Mouse (Mus musculus) liver, embryonic 16.5 days (tissue): ENCODE measurements around the gene Arhgef17. TPM values are rescaled to one million over a fixed set of nuclear protein-coding genes. Genes with fewer than 3 reads are reported as not detected.
A peak's percentile ranks its signal among the peaks of the same experiment; 100 is the strongest.
"Not testable (repeated sequence)": the region's sequence is repeated elsewhere in the genome, so short reads cannot be mapped to it uniquely, and the experiment has no call there.

Experiments
- ATAC-seq: fragments of 200-750 bp; cut with Nextera tagmentation; 2 replicates; pipeline ENCODE4 v1.8.0; 2017; ENCODE audit warnings: low read depth, mild to moderate bottlenecking, moderate number of reproducible peaks, moderate library complexity
- H3K27ac ChIP-seq: fragments of 300-500 bp; sonication (generic); 2 replicates; pipeline ENCODE4 v1.5.1; 2014; ENCODE audit warnings: mild to moderate bottlenecking, low read length
- H3K27me3 ChIP-seq: fragments of 300-500 bp; sonication (generic); 2 replicates; pipeline ENCODE4 v1.6.1; 2014; ENCODE audit warnings: low read depth, low read length, mixed read lengths; ENCODE audit not compliant: control insufficient read depth, insufficient read depth
- H3K36me3 ChIP-seq: fragments of 300-500 bp; sonication (generic); 2 replicates; pipeline ENCODE4 v1.6.1; 2014; ENCODE audit warnings: mild to moderate bottlenecking; ENCODE audit not compliant: control insufficient read depth, insufficient read depth
- H3K4me1 ChIP-seq: fragments of 300-500 bp; sonication (generic); 2 replicates; pipeline ENCODE4 v1.6.1; 2014; ENCODE audit warnings: low read depth, low read length, mixed read lengths; ENCODE audit not compliant: control insufficient read depth
- H3K4me2 ChIP-seq: fragments of 300-500 bp; sonication (generic); 2 replicates; pipeline ENCODE4 v1.6.1; 2014; ENCODE audit warnings: low read depth, low read length, mixed read lengths
- H3K4me3 ChIP-seq: fragments of 300-500 bp; sonication (generic); 2 replicates; pipeline ENCODE4 v1.5.1; 2014; ENCODE audit warnings: low read depth, mild to moderate bottlenecking, low read length
- H3K9ac ChIP-seq: fragments of 300-500 bp; sonication (generic); 2 replicates; pipeline ENCODE4 v1.6.1; 2014; ENCODE audit warnings: low read depth, low read length
- H3K9me3 ChIP-seq: fragments of 300-500 bp; sonication (generic); replicated peaks from 2 replicates; pipeline ENCODE4 v1.6.1; 2016; ENCODE audit warnings: low read length; ENCODE audit not compliant: control insufficient read depth
- WGBS: fragments of 180-500 bp; shearing (Covaris S2); extraction: QIAGEN DNeasy Blood & Tissue Kit; methylation state at CpG from one replicate; pipeline ENCODE4 v1.1.7; 2014; ENCODE audit not compliant: insufficient replicate concordance; 5-methylcytosine and 5-hydroxymethylcytosine counted together
- polyA plus RNA-seq: library from polyadenylated mRNA; unstranded; fragments of >200 nt; fragmentation: Nextera tagmentation; extraction: Ambion mirVana; gene quantifications from 2 replicates; pipeline ENCODE4 v1.2.1, GENCODE M21; 2015

Arhgef17 gene
- polyA plus RNA-seq, 1 experiment from 2014 or later = 0.87 TPM

DNA sequence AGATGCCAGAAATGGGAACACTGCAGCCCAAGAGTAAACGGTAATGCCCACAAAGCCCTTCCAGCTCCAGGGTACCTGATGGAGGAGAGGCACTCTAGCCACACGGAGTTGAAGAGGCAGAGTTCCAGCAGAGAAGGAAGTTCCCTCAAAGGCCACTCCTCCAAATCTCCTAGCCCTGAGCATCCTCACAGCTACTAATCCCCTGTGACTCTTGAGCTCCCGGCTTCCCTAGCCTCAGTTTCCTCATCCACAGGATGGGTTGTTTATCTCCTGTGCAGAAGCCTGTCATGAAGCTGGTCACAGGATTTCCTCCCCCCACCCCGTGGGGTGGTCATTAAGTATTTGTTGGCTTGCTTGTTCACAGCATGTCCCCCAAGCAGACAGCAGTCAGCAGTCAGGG, 76.6 kb downstream of the Arhgef17 start:
- Histone ChIP-seq H3K27me3 (no peaks in the 10 kb centered on the region), H3K36me3 (peaks cover 15% of the 10 kb centered on the region), H3K4me3 (peak overlapping the region; percentile 22), H3K9me3 (no peaks in the 10 kb centered on the region), H3K27ac (peak overlapping the region; percentile 82), H3K4me2 (peak overlapping the region; percentile 19), H3K9ac (0 out of 2 replicates have a peak overlapping the region, but pooled peaks have one; percentile 9), H3K4me1 (peaks cover 62% of the 10 kb centered on the region)
- 17% methylated on average over 4 of the region's 4 CpGs for whole genome bisulfite sequencing
- ATAC-seq = no peak

DNA sequence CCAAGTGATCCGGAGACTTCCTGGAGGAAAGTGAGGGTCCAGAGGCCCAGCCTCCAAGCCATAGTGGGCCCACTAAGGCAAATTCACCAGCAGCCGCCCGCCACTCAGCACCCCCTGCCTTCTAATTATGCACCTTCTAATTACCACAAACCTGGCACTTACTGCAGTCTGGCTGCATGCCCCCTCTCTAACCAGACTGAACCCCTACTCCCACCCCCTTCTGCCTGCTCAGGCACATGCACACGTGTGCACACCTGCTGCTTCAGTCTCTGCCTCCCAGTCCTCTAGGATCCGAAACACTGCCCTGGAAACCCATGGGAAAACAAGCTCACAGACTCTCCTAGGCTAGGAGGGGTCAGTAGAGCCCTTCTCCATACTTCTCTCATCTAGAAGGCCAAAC, 77.0 kb downstream of the Arhgef17 start:
- Histone ChIP-seq H3K9me3 (no peaks in the 10 kb centered on the region), H3K27me3 (no peaks in the 10 kb centered on the region), H3K36me3 (peaks cover 16% of the 10 kb centered on the region), H3K4me1 (peaks cover 58% of the 10 kb centered on the region), H3K9ac (peak overlapping the region; percentile 6; the same call in 1 of the 2 replicates), H3K4me3 (peak overlapping the region; percentile 22), H3K27ac (peak overlapping the region; percentile 82), H3K4me2 (peak overlapping the region; percentile 4; the same call in 1 of the 2 replicates)
- 42% methylated on average over 5 of the region's 5 CpGs for WGBS
- ATAC-seq = no peak

DNA sequence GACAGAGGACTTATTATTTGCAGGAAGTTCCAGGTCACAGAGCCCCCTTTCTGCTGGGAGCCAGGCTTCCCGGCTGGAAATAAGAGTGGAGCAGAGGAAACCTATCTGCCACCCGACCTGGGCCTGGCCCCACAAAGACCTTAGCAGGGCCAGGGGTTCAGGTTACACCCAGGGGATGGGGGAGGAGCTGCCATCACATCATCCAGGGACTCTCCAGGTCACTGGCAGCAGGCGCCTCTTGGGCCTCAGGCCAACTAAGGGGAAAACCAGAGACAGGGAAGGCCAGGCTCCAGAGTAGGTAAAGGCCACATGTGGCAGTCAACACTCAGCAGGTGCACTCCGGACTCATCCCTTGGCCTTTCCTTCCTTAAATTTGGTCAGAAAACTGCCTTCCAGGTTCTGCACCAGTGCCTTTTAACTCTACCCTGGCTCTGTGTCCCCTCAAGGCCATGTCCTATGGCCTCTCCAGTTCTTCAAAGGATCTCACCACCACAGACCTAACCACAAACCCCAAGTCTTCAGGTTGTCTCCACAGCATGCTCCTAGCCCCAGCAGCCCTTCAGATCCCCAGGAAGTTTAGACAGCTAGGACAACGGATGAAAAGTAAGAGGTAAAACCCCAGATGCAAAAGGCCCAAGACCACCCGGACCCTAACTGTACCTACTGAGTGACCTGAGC, 77.6 kb downstream of the Arhgef17 start:
- no peaks in the 10 kb centered on the region for H3K9me3 ChIP-seq
- peaks cover 20% of the 10 kb centered on the region for H3K36me3 ChIP-seq
- H3K9ac ChIP-seq = peak overlapping the region; percentile 6; the same call in 1 of the 2 replicates
- peak overlapping the region; percentile 18; the same call in 1 of the 2 replicates for H3K4me2 ChIP-seq
- ATAC-seq = no peak
- peak overlapping the region; percentile 2; the same call in 1 of the 2 replicates for H3K27ac ChIP-seq
- H3K4me3 ChIP-seq = peak overlapping the region; percentile 22
- no peaks in the 10 kb centered on the region for H3K27me3 ChIP-seq
- WGBS = 30% methylated on average over 6 of the region's 6 CpGs
- peaks cover 53% of the 10 kb centered on the region for H3K4me1 ChIP-seq

DNA sequence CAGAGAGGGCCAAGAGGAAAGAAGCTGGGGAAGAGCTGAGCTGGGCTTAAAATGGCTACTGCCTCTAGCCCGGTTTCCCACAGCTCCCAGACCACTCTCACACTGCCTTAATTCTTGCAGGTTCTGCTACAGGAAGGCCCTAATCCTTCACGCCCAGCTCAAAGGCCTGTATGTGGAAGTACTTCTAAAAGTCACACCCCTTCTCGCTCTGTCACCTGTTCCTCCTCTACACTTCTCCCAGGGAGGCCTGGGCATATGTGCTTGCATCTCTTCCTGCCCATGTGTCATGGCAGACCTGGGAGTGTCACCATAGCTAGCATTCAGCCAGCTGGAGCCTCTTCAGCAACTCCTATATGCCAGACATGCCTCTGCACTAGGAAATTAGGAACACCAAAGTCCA, 78.5 kb downstream of the Arhgef17 start:
- Histone ChIP-seq H3K27ac (peak overlapping the region; percentile 11; the same call in 1 of the 2 replicates), H3K4me3 (no peak overlapping the region), H3K36me3 (peaks cover 21% of the 10 kb centered on the region), H3K9me3 (no peaks in the 10 kb centered on the region), H3K9ac (no peak overlapping the region), H3K4me2 (no peak overlapping the region), H3K27me3 (no peaks in the 10 kb centered on the region), H3K4me1 (peaks cover 44% of the 10 kb centered on the region)
- WGBS = 47% methylated on average over 3 of the region's 3 CpGs
- ATAC-seq = no peak

DNA sequence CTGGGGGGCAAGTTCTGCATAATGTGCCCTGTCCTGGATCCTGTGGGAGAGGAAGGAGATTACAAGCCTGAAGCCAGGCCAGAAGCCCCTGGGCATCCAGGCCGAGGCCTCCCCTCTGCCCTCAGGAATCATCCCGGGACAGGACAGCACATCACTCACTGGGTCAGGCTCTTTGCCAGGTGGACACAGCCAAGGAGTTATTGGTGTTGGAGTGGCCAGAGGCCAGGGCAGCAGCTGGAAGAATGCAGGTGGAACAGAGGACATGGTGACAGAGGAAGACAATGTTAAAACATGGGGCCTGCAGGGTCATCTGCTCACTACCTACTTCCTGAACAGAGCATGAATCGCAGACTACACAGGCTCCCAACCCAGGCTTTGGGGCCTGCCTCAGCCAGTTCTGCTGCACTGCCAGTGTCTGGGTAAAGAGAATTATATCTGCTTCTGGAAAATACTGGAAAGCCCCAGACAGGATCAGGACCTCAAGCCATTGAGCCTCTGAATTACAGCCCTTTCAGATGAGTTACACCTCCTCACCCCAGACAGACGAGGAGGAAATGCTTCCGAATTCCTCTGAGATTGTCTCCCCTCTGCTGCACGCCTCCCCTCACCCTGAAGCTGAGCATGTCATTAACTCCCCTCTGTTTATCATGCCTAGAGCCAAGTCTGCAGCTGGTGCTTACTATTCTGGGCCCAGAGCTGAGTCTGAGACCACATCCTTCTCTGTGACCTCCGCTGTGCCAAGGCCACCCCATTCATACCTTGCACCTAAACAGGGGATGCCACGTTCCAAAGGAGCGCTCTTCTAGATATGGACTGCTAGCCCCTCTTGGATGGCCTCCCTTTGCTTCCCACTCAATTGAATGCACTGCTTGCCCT, 80.2 kb downstream of the Arhgef17 start:
- Histone ChIP-seq H3K27me3 (no peaks in the 10 kb centered on the region), H3K36me3 (peaks cover 37% of the 10 kb centered on the region), H3K4me1 (peaks cover 41% of the 10 kb centered on the region), H3K4me2 (no peak overlapping the region), H3K9me3 (no peaks in the 10 kb centered on the region), H3K27ac (peak overlapping the region; percentile 27; the same call in 1 of the 2 replicates), H3K4me3 (no peak overlapping the region), H3K9ac (no peak overlapping the region)
- no peak for ATAC-seq
- 82% methylated on average over 9 of the region's 9 CpGs for WGBS

DNA sequence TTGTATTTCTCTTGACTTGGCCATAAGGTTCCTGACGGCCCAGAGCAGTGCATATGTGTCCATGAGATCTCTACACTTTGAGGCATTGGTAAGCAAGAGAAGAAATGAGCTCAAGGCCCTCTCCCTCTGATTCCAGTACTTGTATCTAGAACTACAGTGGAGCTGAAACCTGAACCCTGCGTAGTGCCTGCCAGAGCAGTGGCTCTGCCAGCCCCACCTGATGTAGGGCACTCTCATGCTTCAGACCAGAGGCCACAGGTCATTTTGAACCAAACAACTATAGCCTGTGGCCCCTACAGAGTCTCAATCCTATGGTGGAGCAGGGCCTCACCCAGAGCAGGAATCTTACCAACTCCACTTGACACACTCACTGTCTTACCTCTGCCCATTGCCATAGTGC, 82.4 kb downstream of the Arhgef17 start:
- Histone ChIP-seq H3K27me3 (no peaks in the 10 kb centered on the region), H3K4me2 (no peak overlapping the region), H3K4me1 (peaks cover 44% of the 10 kb centered on the region), H3K9me3 (no peaks in the 10 kb centered on the region), H3K4me3 (no peak overlapping the region), H3K27ac (no peak overlapping the region), H3K9ac (no peak overlapping the region), H3K36me3 (peaks cover 37% of the 10 kb centered on the region)
- 97% methylated on average over 2 of the region's 2 CpGs for WGBS
- no peak for ATAC-seq

DNA sequence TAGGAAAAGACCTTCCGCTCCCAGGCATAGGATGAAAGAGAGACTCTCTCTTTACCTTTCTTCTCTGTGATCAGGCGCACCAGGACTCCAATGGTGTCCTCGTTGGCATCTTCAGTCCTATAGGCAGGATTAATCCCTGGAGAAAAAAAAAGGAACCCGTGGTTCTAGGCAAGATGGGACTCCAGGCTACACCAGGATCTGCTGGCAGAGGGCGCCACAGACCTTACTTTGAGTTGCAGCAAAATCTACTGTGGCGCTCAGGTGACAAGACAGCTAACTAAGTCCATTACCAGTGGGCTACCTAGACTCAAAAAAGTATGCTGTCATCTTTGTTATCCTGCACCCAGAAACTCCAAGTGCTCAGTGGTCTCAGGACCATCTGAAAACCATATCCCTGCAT, 83.2 kb downstream of the Arhgef17 start:
- H3K9me3 ChIP-seq = no peaks in the 10 kb centered on the region
- no peaks in the 10 kb centered on the region for H3K27me3 ChIP-seq
- no peak overlapping the region for H3K27ac ChIP-seq
- peaks cover 37% of the 10 kb centered on the region for H3K36me3 ChIP-seq
- peaks cover 45% of the 10 kb centered on the region for H3K4me1 ChIP-seq
- ATAC-seq = no peak
- no peak overlapping the region for H3K4me2 ChIP-seq
- H3K9ac ChIP-seq = no peak overlapping the region
- WGBS = 37% methylated on average over 6 of the region's 6 CpGs
- H3K4me3 ChIP-seq = no peak overlapping the region

DNA sequence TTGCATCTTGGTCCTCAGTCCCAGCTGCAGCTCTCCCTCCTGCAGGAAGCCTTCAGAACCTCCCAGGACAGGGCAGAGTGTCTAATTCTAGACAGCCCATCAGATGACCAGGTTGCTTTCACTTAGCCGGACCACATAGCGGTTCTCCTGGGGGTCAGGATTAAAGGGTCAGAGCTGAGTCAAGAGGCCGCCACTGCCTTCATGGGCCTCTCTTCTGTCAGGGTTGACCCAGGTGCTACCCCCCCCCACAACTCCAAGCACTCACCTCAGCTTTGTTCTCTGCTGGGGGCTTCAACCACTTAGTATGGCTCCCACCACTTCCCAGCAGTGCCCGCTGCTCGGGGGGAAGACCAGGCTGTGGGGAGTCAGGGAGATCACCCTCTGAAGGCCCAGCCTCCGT, 84.8 kb downstream of the Arhgef17 start:
- Histone ChIP-seq H3K4me1 (peaks cover 41% of the 10 kb centered on the region), H3K9ac (no peak overlapping the region), H3K9me3 (no peaks in the 10 kb centered on the region), H3K36me3 (peaks cover 43% of the 10 kb centered on the region), H3K4me2 (no peak overlapping the region), H3K27me3 (no peaks in the 10 kb centered on the region), H3K4me3 (no peak overlapping the region), H3K27ac (peak overlapping the region; percentile 30)
- WGBS = 93% methylated on average over 6 of the region's 6 CpGs
- ATAC-seq = no peak

DNA sequence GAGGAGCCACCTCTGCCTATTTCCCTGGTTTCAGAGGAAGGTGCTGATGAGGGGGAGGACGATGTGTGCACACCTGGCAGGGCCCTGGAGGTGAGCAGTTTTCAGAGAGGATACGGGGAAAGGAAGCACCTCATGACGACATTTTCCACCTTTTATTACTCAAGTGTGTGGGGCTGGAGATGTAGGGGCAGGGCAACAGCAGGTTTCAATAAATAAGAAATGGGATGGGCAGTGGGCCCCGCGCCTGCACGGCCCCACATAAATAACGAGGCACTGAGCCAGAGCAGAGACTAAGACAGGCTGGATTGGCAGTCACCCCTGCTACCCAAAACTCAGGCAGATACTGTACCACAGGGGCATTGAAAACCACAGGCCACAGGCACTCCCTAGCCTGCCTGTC, 85.9 kb downstream of the Arhgef17 start:
- Histone ChIP-seq H3K27ac (peak overlapping the region; percentile 97), H3K9ac (peak overlapping the region; percentile 40; the same call in 1 of the 2 replicates), H3K36me3 (peaks cover 37% of the 10 kb centered on the region), H3K4me1 (peaks cover 43% of the 10 kb centered on the region)
- not testable (repeated sequence) for ATAC-seq, H3K4me2 ChIP-seq, H3K27me3 ChIP-seq, H3K4me3 ChIP-seq, H3K9me3 ChIP-seq
- 67% methylated on average over 7 of the region's 7 CpGs for WGBS
